Mouse (Mus musculus) urinary bladder, postnatal 14 days (tissue): ENCODE results near the gene Srrm3.

Experiments used
- DNase-seq: peaks from one replicate; pipeline ENCODE4 v3.0.0; 2021; ENCODE audit warnings: low spot score

The Srrm3 gene

GRCm38 (mm10) chr5:135869661-135870423, 63.2 kb downstream of the Srrm3 start:
- no peak for DNase-seq

- no peak for DNase-seq
These were observed 63.8 kb downstream of the Srrm3 start for GRCm38 (mm10) chr5:135870505-135870904.

- DNase-seq: no peak
These were observed 66.3 kb downstream of the Srrm3 start for GRCm38 (mm10) chr5:135872996-135873395.

GRCm38 (mm10) chr5:135873753-135874152, 67.1 kb downstream of the Srrm3 start:
- DNase-seq: no peak

GRCm38 (mm10) chr5:135877180-135877579, 70.5 kb downstream of the Srrm3 start:
- DNase-seq: peak; percentile 79

GRCm38 (mm10) chr5:135877831-135878231, 71.1 kb downstream of the Srrm3 start:
- DNase-seq: peak; percentile 70

GRCm38 (mm10) chr5:135879449-135880158, 72.9 kb downstream of the Srrm3 start:
- DNase-seq: peak; percentile 88

- no peak for DNase-seq
These were observed 78.0 kb downstream of the Srrm3 start for GRCm38 (mm10) chr5:135884641-135885040.

- peak; percentile 89 for DNase-seq
These were observed 81.0 kb downstream of the Srrm3 start, which contains the start of gene Hspb1 for GRCm38 (mm10) chr5:135887675-135888102. Gene Hspb1, plus strand, starts transcription at chr5:135887919.

GRCm38 (mm10) chr5:135888405-135889215, 81.9 kb downstream of the Srrm3 start:
- DNase-seq: no peak

GRCm38 (mm10) chr5:135890323-135890722, 83.6 kb downstream of the Srrm3 start:
- DNase-seq: no peak

- DNase-seq: no peak
These were observed 84.2 kb downstream of the Srrm3 start for GRCm38 (mm10) chr5:135890920-135891319.

- DNase-seq: peak; percentile 76
These were observed 86.1 kb downstream of the Srrm3 start for GRCm38 (mm10) chr5:135892589-135893351.

- DNase-seq: no peak
These were observed 88.3 kb downstream of the Srrm3 start for GRCm38 (mm10) chr5:135894958-135895357.

GRCm38 (mm10) chr5:135898028-135898427, 91.3 kb downstream of the Srrm3 start:
- peak; percentile 50 for DNase-seq

GRCm38 (mm10) chr5:135898995-135899394, 92.3 kb downstream of the Srrm3 start:
- no peak for DNase-seq

- DNase-seq: no peak
These were observed 93.1 kb downstream of the Srrm3 start for GRCm38 (mm10) chr5:135899833-135900232.

- no peak for DNase-seq
These were observed 94.0 kb downstream of the Srrm3 start for GRCm38 (mm10) chr5:135900701-135901100.

GRCm38 (mm10) chr5:135901354-135902095, 94.8 kb downstream of the Srrm3 start:
- DNase-seq: no peak

GRCm38 (mm10) chr5:135903058-135903457, 96.4 kb downstream of the Srrm3 start:
- DNase-seq: no peak
